12 mouse cellular contexts compared by ENCODE assay signal in the genomic region with DNA sequence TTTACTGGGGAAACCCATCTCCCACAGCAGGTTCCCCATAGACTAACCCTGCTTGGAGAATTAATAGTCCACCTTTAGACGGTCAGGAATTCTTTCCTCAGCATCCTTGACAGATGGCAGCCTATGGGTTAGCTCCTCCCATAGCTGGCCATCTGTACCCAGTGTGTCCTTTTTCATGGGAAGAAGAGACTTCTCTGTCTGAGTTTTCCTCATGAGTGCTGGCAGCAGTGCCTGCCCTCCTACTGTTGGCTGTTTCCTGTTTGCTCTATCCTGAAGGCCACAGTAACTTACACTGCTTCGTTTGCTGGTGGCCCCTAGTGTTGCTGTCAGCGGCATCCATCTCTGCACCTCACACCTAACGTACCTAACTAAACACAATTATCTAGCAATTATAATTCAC.
"Had no signal": no experiment of that assay in that cellular context is flagged by ENCODE, and none has a peak within 500 bp of the region (broad histone marks: within the 10 kb centered on the region; RNA-seq: fewer than 3 reads in every experiment).

No protein-coding gene starts in this region.

- H3K4me3 ChIP-seq: kidney, embryonic 15.5 days; limb, embryonic 15.5 days; liver, embryonic 12.5 days; lung, embryonic 15.5 days; megakaryocyte, embryonic 14.5 days had no signal

- H3K27ac ChIP-seq: kidney, embryonic 15.5 days; limb, embryonic 15.5 days; liver, embryonic 12.5 days; lung, embryonic 15.5 days; macrophage had no signal

- DNase-seq: kidney, postnatal 14 days; layer of hippocampus, adult 9-11 months; layer of hippocampus, postnatal 36 days; lung, postnatal 14 days; right cerebral cortex, postnatal 14 days; thymus, postnatal 4 days had no signal
